Mouse (Mus musculus) liver, embryonic 12.5 days (tissue): ENCODE measurements around the gene Cd300ld4. TPM values are rescaled to one million over a fixed set of nuclear protein-coding genes. Genes with fewer than 3 reads are reported as not detected.

Source experiments
- polyA plus RNA-seq: library from polyadenylated mRNA; unstranded; fragments of >200 nt; fragmentation: Nextera tagmentation; extraction: Ambion mirVana; gene quantifications from 2 replicates; pipeline ENCODE4 v1.2.1, GENCODE M21; 2016

Gene Cd300ld4
- polyA plus RNA-seq, 1 experiment from 2014 or later, result not detected

Other genes starting within 250 kb of the Cd300ld4 start
- gene Btbd17, start 231.1 kb downstream of the Cd300ld4 start, polyA plus RNA-seq, result not detected in 2 replicates
- gene Gpr142, start 228.1 kb downstream of the Cd300ld4 start, polyA plus RNA-seq, result not detected in 2 replicates
- gene Gprc5c, start 175.9 kb downstream of the Cd300ld4 start, polyA plus RNA-seq, result 14.3 TPM in 2 replicates
- gene Cd300a, start 137.0 kb downstream of the Cd300ld4 start, polyA plus RNA-seq, result 3.7 and 4.6 TPM in 2 replicates
- gene Cd300lb, start 92.6 kb downstream of the Cd300ld4 start, polyA plus RNA-seq, result 0.39 and 0.67 TPM in 2 replicates
- gene Cd300c, start 57.9 kb downstream of the Cd300ld4 start, polyA plus RNA-seq, result not detected in 2 replicates
- 0.48 and 0.67 TPM in 2 replicates for gene Cd300ld, start 37.1 kb downstream of the Cd300ld4 start, polyA plus RNA-seq
- gene Cd300c2, start 25.1 kb downstream of the Cd300ld4 start, polyA plus RNA-seq, result 3.0 and 3.4 TPM in 2 replicates
- not detected in 2 replicates for gene Cd300ld2, start 10.8 kb downstream of the Cd300ld4 start, polyA plus RNA-seq
- not detected in 2 replicates for gene Cd300ld5, start 10.8 kb upstream of the Cd300ld4 start, polyA plus RNA-seq
- 0.23 TPM in 1 of 2 replicates, not detected in the other for gene Cd300ld3, start 21.4 kb upstream of the Cd300ld4 start, polyA plus RNA-seq
- gene Cd300e, start 35.2 kb upstream of the Cd300ld4 start, polyA plus RNA-seq, result 0.50 and 0.61 TPM in 2 replicates
- gene Rab37, start 64.4 kb upstream of the Cd300ld4 start, polyA plus RNA-seq, result 4.7 and 6.1 TPM in 2 replicates
- gene Cd300lf, start 107.0 kb upstream of the Cd300ld4 start, polyA plus RNA-seq, result 0.90 and 1.3 TPM in 2 replicates
- gene Slc9a3r1, start 136.3 kb upstream of the Cd300ld4 start, polyA plus RNA-seq, result 74.5 and 75.7 TPM in 2 replicates
- gene Tmem104, start 160.5 kb upstream of the Cd300ld4 start, polyA plus RNA-seq, result 7.5 and 8.1 TPM in 2 replicates
- 12.8 and 12.9 TPM in 2 replicates for gene Nat9, start 160.8 kb upstream of the Cd300ld4 start, polyA plus RNA-seq
- gene Grin2c, start 240.2 kb upstream of the Cd300ld4 start, polyA plus RNA-seq, result 0.51 and 0.62 TPM in 2 replicates